Mouse (Mus musculus) CH12.LX (cell line): ENCODE data around the gene Bud23. TPM values are rescaled to one million over a fixed set of nuclear protein-coding genes. Genes with fewer than 3 reads are reported as not detected.

ENCODE experiments used
- DNase-seq: peaks from one replicate; pipeline ENCODE4 v3.0.0-alpha.2; 2013; ENCODE audit errors: extremely low read depth
- H3K27ac ChIP-seq: 2 replicates; pipeline ENCODE4 v1.5.1; 2012; ENCODE audit warnings: low read depth, mild to moderate bottlenecking, control low read depth, moderate library complexity; ENCODE audit not compliant: insufficient read depth
- H3K27me3 ChIP-seq: replicated peaks from 2 replicates; pipeline ENCODE3; 2012; ENCODE audit warnings: inconsistent platforms
- H3K36me3 ChIP-seq, 2 experiments: replicated peaks in 1 of 2; 2 replicates each; pipeline versions ENCODE3 to v1.6.1; 2012; ENCODE audit warnings: inconsistent platforms in 1 of 2, low read length in 1 of 2, mild to moderate bottlenecking in 1 of 2, mixed read lengths in 1 of 2, moderate library complexity in 1 of 2; ENCODE audit not compliant: control insufficient read depth in 1 of 2, insufficient read depth in 1 of 2
- H3K4me1 ChIP-seq, 2 experiments: 2 replicates each; pipeline ENCODE4 v1.6.1; 2012; ENCODE audit warnings: inconsistent platforms in 1 of 2, moderate library complexity in 1 of 2; ENCODE audit not compliant: insufficient read depth in 2 of 2, control insufficient read depth in 1 of 2
- H3K4me2 ChIP-seq: 2 replicates; pipeline ENCODE4 v1.6.1; 2012; ENCODE audit warnings: low read depth, mild to moderate bottlenecking, control low read depth; ENCODE audit not compliant: poor library complexity, insufficient read depth, severe bottlenecking
- H3K4me3 ChIP-seq, 3 experiments: fragments of 150-350 bp in 1 of 3; sonication (generic) in 1 of 3; replicated peaks in 1 of 3; 2 replicates each; pipeline versions ENCODE3 to v1.5.1; 2011 to 2012; ENCODE audit warnings: low read depth in 2 of 3, low read length in 2 of 3, mild to moderate bottlenecking in 2 of 3, moderate library complexity in 2 of 3, control low read depth in 1 of 3, improper control_type of control experiment in 1 of 3, inconsistent platforms in 1 of 3, mixed read lengths in 1 of 3; ENCODE audit not compliant: poor library complexity in 1 of 3
- H3K79me2 ChIP-seq: replicated peaks from 2 replicates; pipeline ENCODE4 v1.6.1; 2012; ENCODE audit warnings: mild to moderate bottlenecking, moderate library complexity; ENCODE audit not compliant: control insufficient read depth, poor library complexity, insufficient read depth, severe bottlenecking; ENCODE audit errors: extremely low read depth
- H3K9ac ChIP-seq: 2 replicates; pipeline ENCODE4 v1.6.1; 2012; ENCODE audit warnings: low read depth, mild to moderate bottlenecking, control low read depth, moderate library complexity; ENCODE audit not compliant: insufficient read depth
- H3K9me3 ChIP-seq: replicated peaks from 2 replicates; pipeline ENCODE3; 2012; ENCODE audit warnings: low read length, inconsistent platforms, mixed read lengths
- CHD2 ChIP-seq: IDR thresholded peaks from 2 replicates; pipeline ENCODE4 v1.6.1; 2011; ENCODE audit warnings: low read length, improper control_type of control experiment
- ELF1 ChIP-seq: IDR thresholded peaks from 2 replicates; pipeline ENCODE4 v1.6.1; 2014; ENCODE audit warnings: low read depth, mild to moderate bottlenecking, inconsistent platforms, low read length, improper control_type of control experiment
- ETS1 ChIP-seq: conservative IDR thresholded peaks from 2 replicates; pipeline ENCODE4 v1.6.1; 2012; ENCODE audit warnings: low read depth, mild to moderate bottlenecking, inconsistent platforms, low read length, improper control_type of control experiment, moderate library complexity
- GABPA ChIP-seq: IDR thresholded peaks from 2 replicates; pipeline ENCODE4 v1.6.1; 2012; ENCODE audit warnings: low read depth, low read length, improper control_type of control experiment, inconsistent platforms; ENCODE audit not compliant: insufficient replicate concordance
- HCFC1 ChIP-seq: IDR thresholded peaks from 2 replicates; pipeline ENCODE4 v1.6.1; 2012; ENCODE audit warnings: low read depth, mild to moderate bottlenecking, inconsistent platforms, low read length, improper control_type of control experiment
- IRF4 ChIP-seq: IDR thresholded peaks from 2 replicates; pipeline ENCODE4 v1.6.1; 2014; ENCODE audit warnings: low read depth, mild to moderate bottlenecking, inconsistent platforms, low read length, improper control_type of control experiment
- JUN ChIP-seq: IDR thresholded peaks from 2 replicates; pipeline ENCODE4 v1.6.1; 2011; ENCODE audit warnings: low read depth, mild to moderate bottlenecking, low read length, improper control_type of control experiment, moderate library complexity; ENCODE audit not compliant: insufficient read depth
- MAZ ChIP-seq: IDR thresholded peaks from 2 replicates; pipeline ENCODE4 v1.6.1; 2012; ENCODE audit warnings: low read depth, mild to moderate bottlenecking, inconsistent platforms, low read length, improper control_type of control experiment, moderate library complexity
- MEF2A ChIP-seq: IDR thresholded peaks from 2 replicates; pipeline ENCODE4 v1.6.1; 2014; ENCODE audit warnings: low read depth, mild to moderate bottlenecking, inconsistent platforms, low read length, improper control_type of control experiment, borderline replicate concordance
- MXI1 ChIP-seq: IDR thresholded peaks from 2 replicates; pipeline ENCODE4 v1.6.1; 2011; ENCODE audit warnings: mild to moderate bottlenecking, low read depth, low read length, improper control_type of control experiment
- MYC ChIP-seq: IDR thresholded peaks from 2 replicates; pipeline ENCODE4 v1.6.1; 2011; ENCODE audit warnings: low read depth, mild to moderate bottlenecking, improper control_type of control experiment, low read length
- NELFE ChIP-seq: IDR thresholded peaks from 2 replicates; pipeline ENCODE4 v1.6.1; 2011; ENCODE audit warnings: low read depth, low read length, improper control_type of control experiment
- NRF1 ChIP-seq: IDR thresholded peaks from 2 replicates; pipeline ENCODE4 v1.6.1; 2014; ENCODE audit warnings: low read depth, mild to moderate bottlenecking, inconsistent platforms, low read length, improper control_type of control experiment, moderate library complexity
- PAX5 ChIP-seq: IDR thresholded peaks from 2 replicates; pipeline ENCODE4 v1.6.1; 2012; ENCODE audit warnings: low read length, inconsistent platforms, mixed read lengths
- RAD21 ChIP-seq: IDR thresholded peaks from 2 replicates; pipeline ENCODE4 v1.6.1; 2011; ENCODE audit warnings: low read depth, mild to moderate bottlenecking, low read length, improper control_type of control experiment, moderate library complexity
- RCOR1 ChIP-seq: conservative IDR thresholded peaks from 2 replicates; pipeline ENCODE4 v1.6.1; 2012; ENCODE audit warnings: low read depth, mild to moderate bottlenecking, inconsistent platforms, low read length, improper control_type of control experiment
- TBP ChIP-seq: conservative IDR thresholded peaks from 2 replicates; pipeline ENCODE4 v1.6.1; 2011; ENCODE audit warnings: low read depth, low read length, improper control_type of control experiment
- TCF12 ChIP-seq: IDR thresholded peaks from 2 replicates; pipeline ENCODE4 v1.6.1; 2014; ENCODE audit warnings: low read depth, mild to moderate bottlenecking, inconsistent platforms, low read length, improper control_type of control experiment
- UBTF ChIP-seq: IDR thresholded peaks from 2 replicates; pipeline ENCODE4 v1.6.1; 2012; ENCODE audit warnings: low read depth, mild to moderate bottlenecking, inconsistent platforms, low read length, improper control_type of control experiment, moderate library complexity
- USF1 ChIP-seq: IDR thresholded peaks from 2 replicates; pipeline ENCODE4 v1.6.1; 2014; ENCODE audit warnings: low read depth, mild to moderate bottlenecking, inconsistent platforms, low read length, improper control_type of control experiment
- ZC3H11A ChIP-seq: IDR thresholded peaks from 2 replicates; pipeline ENCODE4 v1.6.1; 2012; ENCODE audit warnings: low read depth, mild to moderate bottlenecking, inconsistent platforms, low read length, improper control_type of control experiment
- ZKSCAN1 ChIP-seq: IDR thresholded peaks from 2 replicates; pipeline ENCODE4 v1.6.1; 2012; ENCODE audit warnings: low read depth, inconsistent platforms, low read length, improper control_type of control experiment, borderline replicate concordance
- dilution Hi-C: fragments of 300-500 bp; cut with MboI; formaldehyde crosslinking; loops from 2 replicates; pipeline ENCODE4 v1.14.3; 2020; ENCODE audit warnings: low sequenced_read_pairs; ENCODE audit not compliant: extremely low pct_unique_long_range_greater_than_20kb, extremely low pct_ligation_motif_present
- in situ Hi-C: fragments of 300-500 bp; cut with MboI; formaldehyde crosslinking; loops from 3 replicates; pipeline ENCODE4 v1.14.3; 2019; ENCODE audit warnings: low sequenced_read_pairs, low pct_ligation_motif_present, low pct_unique_long_range_greater_than_20kb, mixed read lengths
- polyA plus RNA-seq: library from polyadenylated mRNA; unstranded; fragments of >175 nt; gene quantifications from 2 replicates; pipeline ENCODE4 v1.2.1, GENCODE M21; 2012; ENCODE audit warnings: low read depth; ENCODE audit not compliant: insufficient read length
- total RNA-seq, 2 experiments: library from RNA; depleted of rRNA; stranded (reverse); fragments of 300-350 nt in 1 of 2; fragments of >200 nt in 1 of 2; gene quantifications; 2 replicates each; pipeline ENCODE4 v1.2.3; 2012 to 2014

Bud23 gene
- total and polyA plus RNA-seq, 3 experiments: 60.7 to 118 (median 62.1) TPM

DNA sequence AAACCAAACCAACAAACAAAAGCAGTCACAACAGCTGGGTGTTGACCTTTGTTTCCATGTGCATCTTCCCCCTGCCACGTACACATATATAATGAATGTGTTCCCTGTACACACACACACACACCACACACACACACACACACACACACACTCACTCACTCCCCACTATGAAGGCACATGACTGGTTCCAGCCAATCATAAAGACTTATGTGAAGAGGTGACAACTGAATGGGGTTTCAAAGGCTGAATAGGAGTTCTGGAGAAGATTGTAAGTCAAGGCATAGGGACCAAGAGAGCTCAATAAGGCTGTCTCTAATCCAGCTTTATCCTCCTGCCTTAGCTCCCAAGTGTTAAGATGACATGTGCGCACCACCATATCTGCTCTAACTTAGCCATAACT lies 14.8 kb upstream of the Bud23 start:
- Histone ChIP-seq H3K36me3 (no peaks in the 10 kb centered on the region), H3K4me2 (no peak overlapping the region), H3K4me1 (peaks cover 3 to 14% of the 10 kb centered on the region in 2 experiments; a peak in 3 of 4 replicates), H3K4me3 (no peak overlapping the region), H3K27ac (no peak overlapping the region), H3K79me2 (no peaks in the 10 kb centered on the region), H3K9me3 (no peaks in the 10 kb centered on the region), H3K27me3 (peaks cover 65% of the 10 kb centered on the region), H3K9ac (no peak overlapping the region)
- in situ Hi-C loops: no loop called here
- dilution Hi-C loops: no loop called here
- DNase-seq: no peak
- TF ChIP-seq IRF4 (no peak), MYC (no peak), ELF1 (no peak), NELFE (no peak), TBP (no peak), MAZ (no peak), ZC3H11A (no peak), JUN (no peak), MEF2A (no peak), CHD2 (no peak), USF1 (no peak), ETS1 (no peak), UBTF (no peak), GABPA (no peak), ZKSCAN1 (no peak), NRF1 (no peak), RAD21 (no peak), PAX5 (no peak)

DNA sequence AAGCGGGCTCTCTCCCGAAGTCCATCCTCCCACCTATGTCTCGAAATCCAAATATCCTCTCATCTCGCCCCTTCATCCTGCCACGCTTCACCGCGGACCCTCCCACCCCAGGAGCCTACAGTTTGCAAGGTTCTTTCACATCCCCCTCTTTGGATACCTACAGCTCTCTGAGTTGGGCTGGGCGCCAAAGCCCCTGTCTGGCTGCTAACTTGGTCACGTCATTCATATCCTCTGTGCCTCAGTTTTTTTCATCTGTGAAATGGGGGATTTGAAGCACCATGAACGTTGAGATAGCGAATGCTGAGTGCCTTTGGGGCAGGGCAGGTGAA lies 13.7 kb upstream of the Bud23 start:
- H3K4me3 ChIP-seq: peak overlapping the region; percentile 49 to 63 (median 51)
- TF ChIP-seq RCOR1: no peak
- peak; percentile 42; the same call in 1 of the 2 replicates for TF ChIP-seq MXI1
- TF ChIP-seq TCF12: 0 out of 2 replicates have a peak, but pooled peaks have one; percentile 2
- TF ChIP-seq HCFC1: peak; percentile 5; the same call in 1 of the 2 replicates
- peaks cover 3 to 14% of the 10 kb centered on the region in 2 experiments; a peak in 3 of 4 replicates for H3K4me1 ChIP-seq
- no peaks in the 10 kb centered on the region for H3K79me2 ChIP-seq
- H3K9me3 ChIP-seq: no peaks in the 10 kb centered on the region
- DNase-seq: no peak
- peak overlapping the region; percentile 37; the same call in 1 of the 2 replicates for H3K9ac ChIP-seq
- H3K36me3 ChIP-seq: no peaks in the 10 kb centered on the region
- dilution Hi-C loops (no loop called here), in situ Hi-C loops (no loop called here)
- H3K4me2 ChIP-seq: peak overlapping the region; percentile 94
- peaks cover 60% of the 10 kb centered on the region for H3K27me3 ChIP-seq
- no peak overlapping the region for H3K27ac ChIP-seq
